Mouse (Mus musculus) MEL (cell line): ENCODE results near the gene Robo1. TPM values are rescaled to one million over a fixed set of nuclear protein-coding genes. Genes with fewer than 3 reads are reported as not detected.

Experiments
- DNase-seq: peaks from one replicate; pipeline ENCODE4 v3.0.0; 2011; ENCODE audit warnings: low read depth, low spot score
- H3K27ac ChIP-seq: 2 replicates; pipeline ENCODE4 v1.5.1; 2012; ENCODE audit warnings: low read depth, mild to moderate bottlenecking, control low read depth, low read length, moderate library complexity; ENCODE audit not compliant: control insufficient read depth
- H3K27me3 ChIP-seq, 2 experiments: fragments of 150-350 bp in 1 of 2; sonication (generic) in 1 of 2; 2 replicates each; pipeline ENCODE4 v1.6.1; 2012; ENCODE audit warnings: low read length in 2 of 2, mild to moderate bottlenecking in 2 of 2, improper control_type of control experiment in 1 of 2, moderate library complexity in 1 of 2; ENCODE audit not compliant: insufficient read depth in 2 of 2, control insufficient read depth in 1 of 2
- H3K36me3 ChIP-seq, 2 experiments: 2 replicates each; pipeline ENCODE4 v1.6.1; 2012 to 2014; ENCODE audit warnings: low read length in 2 of 2, improper control_type of control experiment in 1 of 2, inconsistent platforms in 1 of 2, mild to moderate bottlenecking in 1 of 2; ENCODE audit not compliant: insufficient read depth in 2 of 2, control insufficient read depth in 1 of 2
- H3K4me1 ChIP-seq, 2 experiments: fragments of 150-350 bp in 1 of 2; sonication (generic) in 1 of 2; 2 replicates each; pipeline ENCODE4 v1.6.1; 2012; ENCODE audit warnings: low read length in 2 of 2, improper control_type of control experiment in 1 of 2, mild to moderate bottlenecking in 1 of 2; ENCODE audit not compliant: insufficient read depth in 2 of 2, control insufficient read depth in 1 of 2
- H3K4me3 ChIP-seq, 2 experiments: fragments of 150-350 bp in 1 of 2; sonication (generic) in 1 of 2; 2 replicates each; pipeline ENCODE4 v1.5.1; 2012; ENCODE audit warnings: low read depth in 2 of 2, low read length in 2 of 2, mild to moderate bottlenecking in 2 of 2, moderate library complexity in 2 of 2, control low read depth in 1 of 2, improper control_type of control experiment in 1 of 2; ENCODE audit not compliant: control insufficient read depth in 1 of 2, insufficient read depth in 1 of 2
- H3K79me2 ChIP-seq: 2 replicates; pipeline ENCODE4 v1.6.1; 2012; ENCODE audit warnings: mild to moderate bottlenecking, low read length, moderate library complexity; ENCODE audit not compliant: control insufficient read depth, poor library complexity, insufficient read depth
- H3K9ac ChIP-seq: 2 replicates; pipeline ENCODE4 v1.6.1; 2012; ENCODE audit warnings: low read depth, mild to moderate bottlenecking, control low read depth, low read length, moderate library complexity; ENCODE audit not compliant: control insufficient read depth, poor library complexity, severe bottlenecking
- H3K9me3 ChIP-seq: fragments of 150-350 bp; sonication (generic); replicated peaks from 2 replicates; pipeline ENCODE4 v1.6.1; 2012; ENCODE audit warnings: mild to moderate bottlenecking, low read length, improper control_type of control experiment, moderate library complexity; ENCODE audit not compliant: insufficient read depth
- BHLHE40 ChIP-seq: IDR thresholded peaks from 2 replicates; pipeline ENCODE4 v1.6.1; 2012; ENCODE audit warnings: low read depth, mild to moderate bottlenecking, inconsistent platforms, low read length, improper control_type of control experiment, borderline replicate concordance
- CHD2 ChIP-seq: IDR thresholded peaks from 2 replicates; pipeline ENCODE4 v1.6.1; 2011; ENCODE audit warnings: low read length, improper control_type of control experiment
- ELF1 ChIP-seq: IDR thresholded peaks from 2 replicates; pipeline ENCODE4 v1.6.1; 2014; ENCODE audit warnings: low read depth, mild to moderate bottlenecking, inconsistent platforms, low read length, improper control_type of control experiment, moderate library complexity
- GABPA ChIP-seq: IDR thresholded peaks from 2 replicates; pipeline ENCODE4 v1.6.1; 2012; ENCODE audit warnings: low read depth, mild to moderate bottlenecking, inconsistent platforms, low read length, improper control_type of control experiment, moderate library complexity
- MAZ ChIP-seq: IDR thresholded peaks from 2 replicates; pipeline ENCODE4 v1.6.1; 2012; ENCODE audit warnings: low read depth, mild to moderate bottlenecking, inconsistent platforms, low read length, improper control_type of control experiment
- MEF2A ChIP-seq: IDR thresholded peaks from 2 replicates; pipeline ENCODE4 v1.6.1; 2014; ENCODE audit warnings: low read depth, mild to moderate bottlenecking, inconsistent platforms, low read length, improper control_type of control experiment; ENCODE audit not compliant: poor library complexity, insufficient replicate concordance, severe bottlenecking; ENCODE audit errors: extremely low read depth
- MXI1 ChIP-seq: IDR thresholded peaks from 2 replicates; pipeline ENCODE4 v1.6.1; 2011; ENCODE audit warnings: mild to moderate bottlenecking, low read depth, low read length, improper control_type of control experiment
- MYC ChIP-seq: IDR thresholded peaks from 2 replicates; pipeline ENCODE4 v1.6.1; 2011; ENCODE audit warnings: low read depth, mild to moderate bottlenecking, low read length, improper control_type of control experiment, moderate library complexity
- NRF1 ChIP-seq: IDR thresholded peaks from 2 replicates; pipeline ENCODE4 v1.6.1; 2014; ENCODE audit warnings: low read depth, mild to moderate bottlenecking, inconsistent platforms, low read length, improper control_type of control experiment, moderate library complexity; ENCODE audit not compliant: poor library complexity, insufficient read depth, severe bottlenecking
- TBP ChIP-seq: IDR thresholded peaks from 2 replicates; pipeline ENCODE4 v1.8.0; 2011; ENCODE audit warnings: low read depth, low read length, improper control_type of control experiment
- TCF12 ChIP-seq: IDR thresholded peaks from 2 replicates; pipeline ENCODE4 v1.6.1; 2014; ENCODE audit warnings: low read depth, mild to moderate bottlenecking, inconsistent platforms, low read length, improper control_type of control experiment, moderate library complexity
- UBTF ChIP-seq: IDR thresholded peaks from 2 replicates; pipeline ENCODE4 v1.6.1; 2012; ENCODE audit warnings: low read depth, mild to moderate bottlenecking, inconsistent platforms, low read length, improper control_type of control experiment, moderate library complexity, borderline replicate concordance; ENCODE audit not compliant: insufficient read depth
- polyA plus RNA-seq, 2 experiments: library from polyadenylated mRNA; stranded (reverse) in 1 of 2; unstranded in 1 of 2; fragments of >175 nt in 1 of 2; fragments of >200 nt in 1 of 2; gene quantifications; 2 replicates each; pipeline versions ENCODE4 v1.2.1 to v1.2.4; 2012; ENCODE audit warnings: low replicate concordance in 2 of 2, low read depth in 1 of 2; ENCODE audit not compliant: insufficient read length in 2 of 2, insufficient read depth in 1 of 2, missing spikeins in 1 of 2
- total RNA-seq: library from RNA; depleted of rRNA; stranded (reverse); fragments of 300-350 nt; gene quantifications from 2 replicates; pipeline ENCODE4 v1.2.3, GENCODE M21; 2012

Robo1 gene
- total and polyA plus RNA-seq, 3 experiments: not detected

- TF ChIP-seq MXI1 (no peak), GABPA (no peak), MAZ (no peak), UBTF (no peak), MEF2A (no peak), ELF1 (no peak), TBP (no peak), MYC (no peak), BHLHE40 (no peak), NRF1 (no peak), TCF12 (no peak)
- Histone ChIP-seq H3K9ac (no peak overlapping the region), H3K4me1 (no peaks in the 10 kb centered on the region), H3K4me3 (no peak overlapping the region), H3K9me3 (no peaks in the 10 kb centered on the region), H3K27me3 (no peaks in the 10 kb centered on the region), H3K36me3 (no peaks in the 10 kb centered on the region), H3K27ac (no peak overlapping the region), H3K79me2 (no peaks in the 10 kb centered on the region)
- no peak for DNase-seq
These were observed 369.1 kb downstream of the Robo1 start for GRCm38 (mm10) chr16:72677234-72677633.

GRCm38 (mm10) chr16:72678450-72678849 lies 370.3 kb downstream of the Robo1 start:
- no peak for DNase-seq
- Histone ChIP-seq H3K9me3 (no peaks in the 10 kb centered on the region), H3K27me3 (no peaks in the 10 kb centered on the region), H3K36me3 (no peaks in the 10 kb centered on the region), H3K4me1 (no peaks in the 10 kb centered on the region), H3K79me2 (no peaks in the 10 kb centered on the region), H3K9ac (no peak overlapping the region), H3K4me3 (no peak overlapping the region), H3K27ac (no peak overlapping the region)
- TF ChIP-seq CHD2: no peak

GRCm38 (mm10) chr16:72678947-72679558 lies 370.9 kb downstream of the Robo1 start:
- DNase-seq: no peak
- H3K27ac ChIP-seq: no peak overlapping the region
- H3K27me3 ChIP-seq: no peaks in the 10 kb centered on the region
- no peak for TF ChIP-seq MEF2A
- no peaks in the 10 kb centered on the region for H3K9me3 ChIP-seq
- no peaks in the 10 kb centered on the region for H3K79me2 ChIP-seq
- no peaks in the 10 kb centered on the region for H3K36me3 ChIP-seq
- no peaks in the 10 kb centered on the region for H3K4me1 ChIP-seq
- no peak overlapping the region for H3K4me3 ChIP-seq
- no peak overlapping the region for H3K9ac ChIP-seq
